Mouse (Mus musculus): Measurements from ENCODE around the gene Hpd. TPM values are rescaled to one million over a fixed set of nuclear protein-coding genes. Genes with fewer than 3 reads are reported as not detected.

Gene Hpd
- polyA plus RNA-seq, 1 experiment from 2014 or later: not detected

DNA sequence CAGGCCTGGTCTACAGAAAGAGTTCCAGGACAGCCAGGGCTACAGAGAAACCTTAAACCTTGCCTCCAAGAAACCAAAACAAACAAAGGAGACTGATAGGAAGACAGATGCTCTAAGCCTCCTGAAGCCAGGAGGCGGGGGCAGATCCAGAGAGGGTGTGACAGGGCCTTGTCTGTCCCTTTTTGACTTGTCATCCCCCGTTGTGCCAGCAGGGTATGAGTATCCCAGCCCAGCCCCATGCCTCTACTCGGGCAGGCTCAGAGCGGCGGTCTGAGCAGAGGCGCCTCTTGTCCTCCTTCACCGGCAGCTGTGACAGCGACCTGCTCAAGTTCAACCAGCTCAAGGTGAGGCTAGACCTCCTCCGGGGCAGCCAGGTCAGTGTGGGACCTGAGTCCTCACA, 19.6 kb downstream of the Hpd start:
- H3K27me3 ChIP-seq: no peaks in the 10 kb centered on the region
- ATAC-seq (no peak), DNase-seq (ENCODE audit: low read depth, low spot score) (no peak)
- POLR2A ChIA-PET: no interaction called here
- no peak for TF ChIP-seq CTCF (IDR thresholded peaks at IDR 0.05)
- in situ Hi-C loops (cut with MboI; ENCODE audit: low pct_unique_long_range_greater_than_20kb): no loop called here
- CTCF ChIA-PET: interaction anchor here (1.2 to 1.9 kb wide), 3 partner anchors 13 to 33 kb away, joined by 3 to 5 read pairs (median 4); no protein-coding TSS in a partner anchor

DNA sequence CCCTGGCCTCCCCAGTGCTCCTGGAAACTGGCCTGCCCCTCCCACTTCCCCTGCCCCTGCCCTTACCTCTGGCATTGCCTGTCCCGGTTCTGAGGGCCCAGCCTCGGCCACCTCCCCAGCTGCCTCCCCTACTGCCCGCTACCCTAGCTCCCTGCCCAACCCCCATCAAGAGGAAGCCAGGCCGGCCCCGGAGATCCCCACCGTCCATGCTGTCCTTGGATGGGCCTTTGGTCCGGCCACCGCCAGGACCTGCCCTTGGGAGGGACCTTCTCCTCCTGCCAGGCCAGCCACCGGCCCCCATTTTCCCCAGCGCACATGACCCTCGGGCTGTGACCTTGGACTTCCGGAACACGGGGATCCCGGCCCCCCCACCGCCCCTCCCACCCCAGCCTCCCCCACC, 22.2 kb downstream of the Hpd start:
- no peak for DNase-seq (ENCODE audit: low read depth, low spot score)
- in situ Hi-C loops (cut with MboI; ENCODE audit: low pct_unique_long_range_greater_than_20kb): no loop called here
- ChIA-PET CTCF (interaction anchor here (1.8 kb wide), 1 partner anchor 32 kb away, joined by 4 read pairs; no protein-coding TSS in a partner anchor), POLR2A (no interaction called here)
- TF ChIP-seq CTCF (IDR thresholded peaks at IDR 0.05): no peak
- H3K27me3 ChIP-seq: no peaks in the 10 kb centered on the region
- ATAC-seq: no peak

DNA sequence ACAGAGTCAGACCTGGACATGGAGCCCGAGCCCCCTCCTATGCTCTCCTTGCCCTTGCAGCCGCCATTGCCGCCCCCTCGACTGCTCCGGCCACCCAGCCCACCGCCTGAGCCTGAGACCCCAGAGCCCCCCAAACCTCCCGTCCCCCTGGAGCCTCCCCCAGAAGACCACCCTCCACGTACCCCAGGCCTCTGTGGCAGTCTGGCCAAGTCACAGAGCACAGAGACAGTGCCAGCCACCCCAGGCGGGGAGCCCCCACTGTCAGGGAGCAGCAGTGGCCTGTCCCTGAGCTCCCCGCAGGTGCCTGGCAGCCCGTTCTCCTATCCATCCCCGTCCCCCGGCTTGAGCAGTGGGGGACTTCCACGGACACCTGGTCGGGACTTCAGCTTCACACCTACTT, 22.7 kb downstream of the Hpd start:
- ChIA-PET CTCF (interaction anchor here (1.8 kb wide), 1 partner anchor 31 kb away, joined by 4 read pairs; no protein-coding TSS in a partner anchor), POLR2A (no interaction called here)
- ATAC-seq: no peak
- in situ Hi-C loops (cut with MboI; ENCODE audit: low pct_unique_long_range_greater_than_20kb): no loop called here
- no peak for DNase-seq (ENCODE audit: low read depth, low spot score)
- H3K27me3 ChIP-seq: no peaks in the 10 kb centered on the region
- no peak for TF ChIP-seq CTCF (IDR thresholded peaks at IDR 0.05)

DNA sequence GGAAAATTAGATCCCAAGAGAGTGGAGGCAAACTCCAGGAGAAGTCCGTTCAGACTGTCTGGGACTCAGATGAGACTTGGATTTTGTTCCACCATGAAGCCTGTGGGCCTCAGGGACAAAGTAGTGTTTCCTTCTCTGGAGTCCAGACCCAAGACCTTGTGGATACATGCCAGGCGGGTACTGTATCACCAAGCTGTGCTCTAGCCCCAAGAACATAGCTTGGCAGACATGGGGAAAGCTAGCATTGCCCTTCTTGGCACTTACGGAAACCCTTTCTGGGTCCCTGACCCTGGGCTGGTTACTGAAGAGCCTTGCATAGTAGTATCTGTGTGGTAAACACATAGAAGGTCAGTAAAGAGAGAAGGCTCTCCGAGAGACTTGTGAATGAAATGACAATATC, 23.1 kb downstream of the Hpd start:
- POLR2A ChIA-PET: no interaction called here
- in situ Hi-C loops (cut with MboI; ENCODE audit: low pct_unique_long_range_greater_than_20kb): no loop called here
- CTCF ChIA-PET: interaction anchor here (1.8 kb wide), 1 partner anchor 31 kb away, joined by 4 read pairs; no protein-coding TSS in a partner anchor
- DNase-seq (ENCODE audit: low read depth, low spot score) (no peak), ATAC-seq (no peak)
- no peak for TF ChIP-seq CTCF (IDR thresholded peaks at IDR 0.05)
- no peaks in the 10 kb centered on the region for H3K27me3 ChIP-seq

DNA sequence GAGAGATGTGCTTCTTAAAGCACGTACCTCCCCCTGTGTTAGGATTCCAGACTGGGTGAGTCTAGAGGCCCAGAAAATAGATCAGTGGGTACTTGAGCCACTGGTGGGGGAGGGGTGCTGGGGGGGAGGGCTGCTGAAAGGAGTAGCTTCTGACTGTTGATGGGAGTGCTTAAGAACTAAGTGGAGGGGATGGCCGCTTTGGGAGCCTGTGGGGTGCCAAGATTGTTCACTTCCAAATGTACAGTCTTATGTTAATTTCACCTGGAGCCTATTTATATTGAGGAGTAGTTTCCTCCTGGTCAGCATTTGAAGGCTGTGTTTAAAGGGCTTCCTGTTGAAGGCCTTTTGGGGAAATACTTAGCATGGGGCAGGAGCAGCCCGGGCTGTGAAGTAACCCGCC, 24.6 kb downstream of the Hpd start:
- no peak for ATAC-seq
- no peak for DNase-seq (ENCODE audit: low read depth, low spot score)

DNA sequence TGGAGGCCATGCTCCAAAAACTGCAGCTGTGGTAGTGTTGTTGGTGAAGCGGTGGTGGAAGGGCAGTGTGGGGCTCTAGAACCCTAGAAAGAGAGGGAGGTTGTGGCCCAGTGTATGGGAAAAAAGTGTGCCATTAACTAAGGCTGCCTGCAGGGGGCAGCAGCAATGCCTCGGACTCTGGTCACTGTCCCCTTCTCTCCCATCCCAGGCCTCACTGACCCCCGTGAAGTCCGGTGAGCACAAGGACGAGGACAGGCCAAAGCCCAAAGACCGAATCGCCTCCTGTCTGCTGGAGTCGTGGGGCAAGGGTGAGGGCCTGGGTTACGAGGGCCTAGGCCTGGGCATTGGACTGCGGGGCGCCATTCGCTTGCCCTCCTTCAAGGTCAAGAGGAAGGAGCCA, 25.8 kb downstream of the Hpd start:
- CTCF ChIA-PET: interaction anchor here (0.9 to 5.3 kb wide), 7 partner anchors 13 to 93 kb away, joined by 3 to 69 read pairs (median 11); partner anchors contain the start of genes Psmd9 and Rhof
- in situ Hi-C loops (cut with MboI; ENCODE audit: low pct_unique_long_range_greater_than_20kb): no loop called here
- ATAC-seq (no peak), DNase-seq (ENCODE audit: low read depth, low spot score) (no peak)
- POLR2A ChIA-PET: interaction anchor here (0.6 to 2.6 kb wide), 3 partner anchors 23 to 82 kb away, joined by 4 to 13 read pairs (median 4); no protein-coding TSS in a partner anchor
- no peak for TF ChIP-seq CTCF (IDR thresholded peaks at IDR 0.05)
- H3K27me3 ChIP-seq: no peaks in the 10 kb centered on the region

More for the DNA sequence above, 24.6 kb downstream of the Hpd start:
- in situ Hi-C loops (cut with MboI; ENCODE audit: low pct_unique_long_range_greater_than_20kb): no loop called here
- no peak for TF ChIP-seq CTCF (IDR thresholded peaks at IDR 0.05)
- CTCF ChIA-PET: interaction anchor here (1.3 to 4.6 kb wide), 2 partner anchors 24 to 30 kb away, joined by 3 to 69 read pairs; partner anchors contain the start of gene Rhof
- POLR2A ChIA-PET: no interaction called here
- H3K27me3 ChIP-seq: no peaks in the 10 kb centered on the region

DNA sequence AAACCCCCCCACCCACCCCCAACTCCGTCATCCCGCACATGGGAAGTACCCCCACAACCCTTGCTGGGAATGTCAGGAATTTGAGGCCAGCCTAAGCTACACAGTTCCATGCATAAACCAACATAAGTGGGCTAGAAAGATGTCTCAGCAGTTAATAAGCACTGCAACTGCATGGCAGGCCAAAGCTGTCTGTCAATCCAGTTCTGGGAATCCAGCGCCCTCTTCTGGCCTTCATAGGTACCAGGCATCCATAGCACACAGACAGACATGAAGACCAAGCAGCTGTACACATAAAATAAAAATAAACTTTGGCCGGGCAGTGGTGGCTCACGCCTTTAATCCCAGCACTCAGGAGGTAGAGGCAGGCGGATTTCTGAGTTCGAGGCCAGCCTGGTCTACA, 27.1 kb downstream of the Hpd start:
- CTCF ChIA-PET: interaction anchor here (0.9 to 5.3 kb wide), 11 partner anchors 12 to 91 kb away, joined by 3 to 69 read pairs (median 6); partner anchors contain the start of genes Psmd9 and Rhof
- ATAC-seq (no peak), DNase-seq (ENCODE audit: low read depth, low spot score) (no peak)
- POLR2A ChIA-PET: interaction anchor here (0.7 to 2.6 kb wide), 4 partner anchors 12 to 21 kb away, joined by 3 to 13 read pairs (median 3); no protein-coding TSS in a partner anchor
- TF ChIP-seq CTCF (IDR thresholded peaks at IDR 0.05): no peak
- in situ Hi-C loops (cut with MboI; ENCODE audit: low pct_unique_long_range_greater_than_20kb): no loop called here
- H3K27me3 ChIP-seq: no peaks in the 10 kb centered on the region

DNA sequence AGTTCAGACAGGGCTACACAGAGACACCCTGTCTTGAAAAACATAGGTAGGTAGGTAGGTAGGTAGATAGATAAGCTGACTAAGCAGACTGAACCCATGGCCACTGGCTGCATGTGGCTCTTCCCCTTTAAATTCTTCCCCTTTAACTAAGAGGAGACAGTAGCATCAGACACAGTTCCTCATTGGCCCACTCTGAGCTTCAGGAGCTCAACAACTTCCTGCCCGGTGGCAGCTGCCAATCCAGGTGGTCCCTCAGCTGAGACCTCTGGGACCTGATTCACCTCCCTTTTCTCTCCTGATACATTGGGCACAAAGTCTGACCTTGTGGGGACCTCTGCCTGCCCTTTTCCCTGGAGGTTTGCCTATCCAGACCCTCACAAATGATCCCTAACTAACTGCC, 29.6 kb downstream of the Hpd start:
- no peak for TF ChIP-seq CTCF (IDR thresholded peaks at IDR 0.05)
- ChIA-PET CTCF (interaction anchor here (0.9 to 5.3 kb wide), 3 partner anchors 17 to 38 kb away, joined by 3 to 40 read pairs (median 3); partner anchors contain the start of gene Psmd9), POLR2A (no interaction called here)
- ATAC-seq (no peak), DNase-seq (ENCODE audit: low read depth, low spot score) (no peak)
- H3K27me3 ChIP-seq: no peaks in the 10 kb centered on the region
- in situ Hi-C loops (cut with MboI; ENCODE audit: low pct_unique_long_range_greater_than_20kb): no loop called here

DNA sequence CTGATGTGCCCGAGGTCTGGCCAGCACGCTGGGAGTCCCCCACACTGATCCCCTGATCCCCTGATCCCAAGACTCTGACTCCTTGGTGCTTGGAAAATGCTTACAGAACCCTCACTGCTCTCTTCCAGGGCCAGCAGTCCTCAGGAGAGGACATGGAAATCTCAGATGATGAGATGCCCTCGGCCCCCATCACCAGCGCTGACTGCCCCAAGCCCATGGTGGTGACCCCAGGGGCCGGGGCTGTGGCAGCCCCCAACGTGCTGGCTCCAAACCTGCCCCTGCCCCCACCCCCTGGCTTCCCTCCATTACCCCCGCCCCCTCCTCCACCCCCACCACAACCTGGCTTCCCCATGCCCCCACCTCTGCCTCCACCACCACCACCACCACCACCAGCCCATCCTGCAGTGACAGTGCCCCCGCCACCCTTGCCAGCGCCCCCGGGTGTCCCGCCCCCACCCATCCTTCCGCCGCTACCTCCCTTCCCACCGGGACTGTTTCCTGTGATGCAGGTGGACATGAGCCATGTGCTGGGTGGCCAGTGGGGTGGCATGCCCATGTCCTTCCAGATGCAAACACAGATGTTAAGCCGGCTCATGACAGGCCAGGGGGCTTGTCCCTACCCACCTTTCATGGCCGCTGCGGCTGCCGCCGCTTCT, 30.7 kb downstream of the Hpd start:
- no peak for ATAC-seq
- ChIA-PET POLR2A (no interaction called here), CTCF (interaction anchor here (3.3 to 7.1 kb wide), 2 partner anchors 17 to 18 kb away, joined by 16 to 173 read pairs; partner anchors contain the start of genes Psmd9 and Rhof)
- TF ChIP-seq CTCF (IDR thresholded peaks at IDR 0.05): no peak
- H3K27me3 ChIP-seq: no peaks in the 10 kb centered on the region
- no peak for DNase-seq (ENCODE audit: low read depth, low spot score)
- in situ Hi-C loops (cut with MboI; ENCODE audit: low pct_unique_long_range_greater_than_20kb): no loop called here

DNA sequence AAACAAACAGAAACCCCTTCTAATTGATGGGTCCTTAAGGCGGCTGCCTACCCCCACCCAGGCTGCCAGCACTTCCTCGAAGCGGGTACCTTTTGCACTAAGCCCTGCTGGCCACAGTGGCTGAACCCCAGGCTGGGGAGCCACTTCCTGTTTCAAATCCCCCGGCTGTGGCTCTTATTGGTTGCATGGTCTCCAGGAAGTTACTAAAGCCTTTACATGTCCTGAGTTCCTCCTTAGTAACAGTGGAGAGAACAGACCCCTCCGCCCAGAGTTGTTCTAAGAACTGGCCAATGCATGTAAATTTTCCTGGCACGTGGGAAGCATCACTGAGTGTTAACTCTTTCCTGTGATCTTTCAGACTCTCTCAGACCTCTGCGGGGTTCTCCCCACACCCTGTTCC, 31.4 kb downstream of the Hpd start:
- ChIA-PET POLR2A (interaction anchor here (1.1 to 3.0 kb wide), 3 partner anchors 9 to 18 kb away, joined by 5 to 16 read pairs (median 5); partner anchors contain the start of genes Rhof and Setd1b), CTCF (interaction anchor here (2.1 to 7.1 kb wide), 4 partner anchors 11 to 91 kb away, joined by 6 to 173 read pairs (median 17); partner anchors contain the start of genes Psmd9 and Rhof)
- no peak for DNase-seq (ENCODE audit: low read depth, low spot score)
- in situ Hi-C loops (cut with MboI; ENCODE audit: low pct_unique_long_range_greater_than_20kb): no loop called here
- no peak for TF ChIP-seq CTCF (IDR thresholded peaks at IDR 0.05)
- no peaks in the 10 kb centered on the region for H3K27me3 ChIP-seq
- no peak for ATAC-seq

DNA sequence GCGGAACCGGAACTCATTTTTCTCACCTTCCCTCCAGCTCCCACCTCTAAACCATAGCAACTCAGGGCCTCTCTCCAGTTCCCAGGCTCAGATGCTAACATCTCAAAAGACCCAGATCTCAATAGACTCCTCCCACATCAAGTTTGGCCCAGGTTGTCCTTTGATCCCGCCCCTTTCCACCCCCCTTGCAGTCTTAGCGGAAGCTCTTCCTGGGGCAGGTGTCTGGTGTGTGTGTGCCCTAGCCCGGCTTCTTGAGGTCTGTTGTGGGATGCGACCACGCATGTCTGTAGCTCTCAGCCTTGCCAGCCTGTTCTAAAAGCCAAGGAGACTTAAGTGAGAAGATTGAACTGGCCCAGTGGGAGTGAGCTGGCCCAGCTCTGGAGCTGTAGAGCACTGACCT, 31.9 kb downstream of the Hpd start:
- TF ChIP-seq CTCF (IDR thresholded peaks at IDR 0.05): no peak
- DNase-seq (ENCODE audit: low read depth, low spot score) (no peak), ATAC-seq (no peak)
- ChIA-PET POLR2A (interaction anchor here (1.1 to 3.0 kb wide), 4 partner anchors 9 to 18 kb away, joined by 5 to 16 read pairs (median 7); partner anchors contain the start of genes Rhof and Setd1b), CTCF (interaction anchor here (1.3 to 7.1 kb wide), 8 partner anchors 10 to 91 kb away, joined by 4 to 173 read pairs (median 13); partner anchors contain the start of genes Psmd9 and Rhof)
- in situ Hi-C loops (cut with MboI; ENCODE audit: low pct_unique_long_range_greater_than_20kb): no loop called here
- H3K27me3 ChIP-seq: no peaks in the 10 kb centered on the region
